Mouse (Mus musculus) thymus, postnatal 10 days (tissue): ENCODE results near the gene Ccr7.
A peak's percentile ranks its signal among the peaks of the same experiment; 100 is the strongest.

Experiments
- DNase-seq, 2 experiments: peaks; one replicate each; pipeline ENCODE4 v3.0.0; 2021; ENCODE audit warnings: low spot score in 2 of 2

The Ccr7 gene

DNA sequence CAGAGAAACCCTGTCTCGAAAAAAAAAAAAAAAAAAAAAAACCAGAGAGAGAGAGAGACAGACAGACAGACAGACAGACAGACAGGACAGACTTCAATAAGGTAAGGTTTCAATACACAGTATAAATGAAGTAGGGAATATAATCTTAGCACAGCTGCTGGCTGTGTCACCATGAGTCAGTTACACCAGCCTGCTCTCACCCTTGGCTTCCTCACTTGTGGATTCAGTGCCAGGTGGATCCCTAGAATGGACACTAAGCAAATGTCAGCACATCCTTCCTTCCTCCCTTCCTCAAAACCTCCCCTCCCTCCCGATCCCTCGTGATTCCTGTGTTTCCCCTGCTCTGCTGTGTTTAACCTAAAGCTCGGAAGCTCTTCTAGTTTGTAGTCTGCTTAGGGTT is 17.5 kb downstream of the Ccr7 start:
- DNase-seq = no peak

DNA sequence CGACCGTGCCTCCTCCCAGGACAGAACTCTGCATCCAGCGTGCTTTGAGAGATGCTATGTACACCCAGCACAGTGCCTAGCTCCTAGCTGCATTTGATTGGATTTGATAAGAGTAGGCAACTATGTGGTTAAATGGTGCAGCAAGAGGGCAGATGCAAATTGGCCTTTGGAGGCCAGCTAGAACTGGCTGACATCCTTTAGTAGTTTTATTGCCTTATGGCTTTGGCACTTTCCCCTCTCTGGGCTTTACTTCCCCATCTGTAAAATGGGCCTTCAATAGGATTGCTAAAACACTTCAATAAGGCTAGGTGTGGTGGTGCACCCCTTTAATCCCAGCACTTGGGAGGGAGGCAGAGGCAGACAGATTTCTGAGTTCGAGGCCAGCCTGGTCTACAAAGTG is 17.9 kb downstream of the Ccr7 start:
- no peak for DNase-seq

- peak; percentile 83 to 89 for DNase-seq
These were observed 18.5 kb downstream of the Ccr7 start for GRCm38 (mm10) chr11:99136361-99136760.

GRCm38 (mm10) chr11:99135047-99135440 is 19.8 kb downstream of the Ccr7 start:
- DNase-seq = no peak

- no peak for DNase-seq
These were observed 20.4 kb downstream of the Ccr7 start for GRCm38 (mm10) chr11:99134266-99135046.

DNA sequence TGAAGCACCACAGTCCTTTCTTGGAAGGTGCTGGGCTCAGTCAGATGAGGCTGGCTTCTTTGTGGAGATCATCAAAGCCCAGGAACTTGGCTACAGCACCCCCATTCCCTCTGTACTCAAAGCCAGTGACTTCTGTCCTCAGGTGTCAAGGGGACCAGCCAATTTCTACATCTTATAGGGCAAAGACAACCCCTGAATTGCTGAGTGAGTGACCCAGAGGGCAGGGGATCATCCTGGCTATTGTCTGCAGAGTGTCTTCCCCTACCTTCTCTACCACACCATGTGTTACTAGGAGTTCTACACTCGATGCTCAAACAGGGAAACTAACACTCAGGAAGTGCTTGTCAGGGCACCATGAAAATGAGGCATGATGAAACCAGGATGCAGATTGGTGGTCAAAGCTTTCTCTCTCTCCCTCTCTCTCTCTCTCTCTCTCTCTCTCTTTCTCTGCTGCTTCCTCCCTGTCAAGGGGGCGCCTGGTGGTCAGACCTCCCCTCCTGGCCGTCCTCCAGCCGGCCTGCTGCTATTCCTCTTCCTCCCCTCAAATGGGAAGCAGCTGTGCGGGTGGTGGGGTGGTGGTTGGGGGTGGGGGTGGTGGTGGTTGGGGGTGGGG is 21.5 kb downstream of the Ccr7 start:
- no peak for DNase-seq

DNA sequence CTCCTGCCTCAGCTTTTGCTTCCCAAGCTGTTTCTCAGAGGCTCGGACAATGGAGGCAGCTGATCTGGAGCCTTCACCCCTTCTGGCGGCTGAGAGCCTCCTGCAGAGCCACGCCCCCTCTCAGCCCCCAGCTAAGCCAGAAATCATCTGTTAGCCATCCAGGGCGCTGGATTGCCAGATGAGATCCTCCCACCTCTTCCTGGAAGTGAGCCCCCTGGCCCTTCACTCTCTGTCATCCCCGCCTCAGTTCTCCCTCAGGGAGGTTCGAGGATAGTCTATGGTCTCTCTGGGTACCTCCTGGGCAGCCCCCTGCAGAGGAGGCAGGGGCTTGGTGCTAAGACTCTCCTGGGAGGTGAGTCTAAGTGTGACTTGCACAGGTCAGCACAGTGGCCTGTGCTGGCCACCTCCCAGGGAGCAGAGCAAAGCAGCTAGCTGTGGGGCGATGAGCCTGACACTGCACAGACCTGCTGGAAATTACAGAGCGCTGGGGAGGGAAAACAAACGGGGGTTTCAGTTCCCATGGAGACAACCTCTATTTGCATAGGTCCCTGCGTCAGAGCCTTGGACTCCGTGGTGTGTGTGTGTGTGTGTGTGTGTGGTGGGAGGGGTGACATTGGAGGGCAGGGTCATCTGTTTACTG is 22.7 kb downstream of the Ccr7 start:
- DNase-seq = no peak

DNA sequence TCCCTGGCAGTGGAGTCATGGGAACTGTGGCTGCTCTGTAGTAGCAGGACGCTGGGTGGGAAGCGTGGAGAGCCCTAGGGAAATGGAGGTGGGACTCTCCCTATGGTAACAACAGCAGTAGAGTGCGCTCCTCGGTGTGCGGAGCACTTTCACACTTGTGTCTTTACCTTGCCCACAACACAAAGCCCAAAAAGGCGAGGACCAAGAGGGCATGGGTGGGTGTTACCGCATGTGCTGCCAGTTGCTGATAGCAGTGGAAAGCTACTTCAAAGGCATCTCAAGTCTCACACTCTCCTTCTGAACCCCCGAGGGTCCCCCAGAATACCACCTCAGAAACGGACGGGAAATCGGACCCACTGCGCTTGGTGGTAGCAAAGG is 23.4 kb downstream of the Ccr7 start:
- DNase-seq = no peak

GRCm38 (mm10) chr11:99130736-99131462 is 24.0 kb downstream of the Ccr7 start:
- DNase-seq = no peak

GRCm38 (mm10) chr11:99129287-99129686 is 25.6 kb downstream of the Ccr7 start:
- no peak for DNase-seq

- no peak for DNase-seq
These were observed 26.8 kb downstream of the Ccr7 start for GRCm38 (mm10) chr11:99127785-99128682.

- no peak for DNase-seq
These were observed 28.2 kb downstream of the Ccr7 start for GRCm38 (mm10) chr11:99126482-99127253.

GRCm38 (mm10) chr11:99124635-99125029 is 30.2 kb downstream of the Ccr7 start:
- no peak for DNase-seq

GRCm38 (mm10) chr11:99123977-99124634 is 30.8 kb downstream of the Ccr7 start:
- DNase-seq = peak in 1 of 2 experiments; percentile 75

- DNase-seq = no peak
These were observed 32.2 kb downstream of the Ccr7 start for GRCm38 (mm10) chr11:99122703-99123102.

GRCm38 (mm10) chr11:99121218-99121631 is 33.7 kb downstream of the Ccr7 start:
- DNase-seq = no peak

- no peak for DNase-seq
These were observed 34.2 kb downstream of the Ccr7 start for GRCm38 (mm10) chr11:99120524-99121217.

- DNase-seq = no peak
These were observed 35.9 kb downstream of the Ccr7 start for GRCm38 (mm10) chr11:99118963-99119362.

GRCm38 (mm10) chr11:99118420-99118819 is 36.5 kb downstream of the Ccr7 start:
- no peak for DNase-seq
